Mouse (Mus musculus) forebrain, embryonic 13.5 days (tissue): ENCODE measurements at regions not wholly inside any gene's neighbourhood (a gene's known extent, or its start where the extent isn't known, plus 50 kb on each side); places are given as distances from the start of the nearest gene placed in this dataset.

ENCODE experiments used
- ATAC-seq: fragments of 200-750 bp; cut with Nextera tagmentation; 2 replicates; pipeline ENCODE4 v1.8.0; 2017
- H3K27ac ChIP-seq: fragments of 300-500 bp; sonication (generic); 2 replicates; pipeline ENCODE4 v1.5.1; 2015; ENCODE audit warnings: inconsistent platforms, mild to moderate bottlenecking, moderate library complexity
- H3K27me3 ChIP-seq: fragments of 300-500 bp; sonication (generic); 2 replicates; pipeline ENCODE4 v1.6.1; 2015; ENCODE audit warnings: mild to moderate bottlenecking, inconsistent platforms
- H3K36me3 ChIP-seq: fragments of 300-500 bp; sonication (generic); 2 replicates; pipeline ENCODE4 v1.6.1; 2015; ENCODE audit warnings: mild to moderate bottlenecking, inconsistent platforms; ENCODE audit not compliant: poor library complexity, severe bottlenecking
- H3K4me1 ChIP-seq: fragments of 300-500 bp; sonication (generic); 2 replicates; pipeline ENCODE4 v1.6.1; 2015; ENCODE audit warnings: inconsistent platforms
- H3K4me2 ChIP-seq: fragments of 300-500 bp; sonication (generic); 2 replicates; pipeline ENCODE4 v1.6.1; 2015; ENCODE audit warnings: inconsistent platforms, mild to moderate bottlenecking, moderate library complexity
- H3K4me3 ChIP-seq: fragments of 300-500 bp; sonication (generic); 2 replicates; pipeline ENCODE4 v1.5.1; 2015; ENCODE audit warnings: mild to moderate bottlenecking, inconsistent platforms
- H3K9ac ChIP-seq: fragments of 300-500 bp; sonication (generic); 2 replicates; pipeline ENCODE4 v1.6.1; 2015; ENCODE audit warnings: mild to moderate bottlenecking, inconsistent platforms
- H3K9me3 ChIP-seq: fragments of 300-500 bp; sonication (generic); replicated peaks from 2 replicates; pipeline ENCODE4 v1.6.1; 2016; ENCODE audit warnings: inconsistent platforms
- WGBS: fragments of 180-500 bp; shearing (Covaris S2); methylation state at CpG from one replicate; pipeline ENCODE4 v1.1.7; 2015; 5-methylcytosine and 5-hydroxymethylcytosine counted together

- Histone ChIP-seq H3K4me2 (no peak overlapping the region), H3K4me1 (peaks cover 6% of the 10 kb centered on the region; the same call in 1 of the 2 replicates), H3K27me3 (no peaks in the 10 kb centered on the region), H3K27ac (no peak overlapping the region), H3K9me3 (no peaks in the 10 kb centered on the region), H3K36me3 (no peaks in the 10 kb centered on the region), H3K9ac (no peak overlapping the region), H3K4me3 (no peak overlapping the region)
- ATAC-seq: no peak
- WGBS: 85% methylated on average over 2 of the region's 2 CpGs
Measured at GRCm38 (mm10) chr1:186197057-186197456, 79.9 kb upstream of the Lyplal1 start.

GRCm38 (mm10) chr1:186189390-186189789, 72.3 kb upstream of the Lyplal1 start:
- 86% methylated on average over 11 of the region's 11 CpGs for WGBS
- Histone ChIP-seq H3K4me2 (no peak overlapping the region), H3K9me3 (no peaks in the 10 kb centered on the region), H3K4me1 (peaks cover 11% of the 10 kb centered on the region; the same call in 1 of the 2 replicates), H3K9ac (no peak overlapping the region), H3K4me3 (no peak overlapping the region), H3K27me3 (no peaks in the 10 kb centered on the region), H3K36me3 (no peaks in the 10 kb centered on the region), H3K27ac (no peak overlapping the region)
- no peak for ATAC-seq

- no peak overlapping the region for H3K4me3 ChIP-seq
- H3K27me3 ChIP-seq: no peaks in the 10 kb centered on the region
- no peak overlapping the region for H3K4me2 ChIP-seq
- WGBS: 32% methylated on average over 5 of the region's 5 CpGs
- no peaks in the 10 kb centered on the region for H3K36me3 ChIP-seq
- no peak overlapping the region for H3K27ac ChIP-seq
- peaks cover 21% of the 10 kb centered on the region for H3K4me1 ChIP-seq
- no peak overlapping the region for H3K9ac ChIP-seq
- no peak; the same call in 1 of the 2 replicates for ATAC-seq
- no peaks in the 10 kb centered on the region for H3K9me3 ChIP-seq
Measured at GRCm38 (mm10) chr1:186187372-186187771, 70.3 kb upstream of the Lyplal1 start.

GRCm38 (mm10) chr1:186183204-186183651, 66.1 kb upstream of the Lyplal1 start:
- H3K27ac ChIP-seq: no peak overlapping the region
- peak overlapping the region; percentile 56 for H3K4me2 ChIP-seq
- peak; percentile 11; the same call in 1 of the 2 replicates for ATAC-seq
- H3K9me3 ChIP-seq: no peaks in the 10 kb centered on the region
- H3K36me3 ChIP-seq: no peaks in the 10 kb centered on the region
- no peaks in the 10 kb centered on the region for H3K27me3 ChIP-seq
- no peak overlapping the region for H3K4me3 ChIP-seq
- 57% methylated on average over 8 of the region's 8 CpGs for WGBS
- H3K4me1 ChIP-seq: peaks cover 23% of the 10 kb centered on the region
- no peak overlapping the region for H3K9ac ChIP-seq

GRCm38 (mm10) chr1:186182498-186183203, 65.5 kb upstream of the Lyplal1 start:
- H3K9ac ChIP-seq: peak overlapping the region; percentile 46
- peak overlapping the region; percentile 56 for H3K4me2 ChIP-seq
- H3K4me1 ChIP-seq: peaks cover 17% of the 10 kb centered on the region
- peak; percentile 87 for ATAC-seq
- 27% methylated on average over 23 of the region's 23 CpGs for WGBS
- H3K4me3 ChIP-seq: peak overlapping the region; percentile 26
- no peaks in the 10 kb centered on the region for H3K9me3 ChIP-seq
- H3K27me3 ChIP-seq: no peaks in the 10 kb centered on the region
- no peak overlapping the region for H3K27ac ChIP-seq
- no peaks in the 10 kb centered on the region for H3K36me3 ChIP-seq

- Histone ChIP-seq H3K27ac (no peak overlapping the region), H3K4me3 (no peak overlapping the region), H3K27me3 (no peaks in the 10 kb centered on the region), H3K9me3 (no peaks in the 10 kb centered on the region), H3K9ac (no peak overlapping the region), H3K4me1 (no peaks in the 10 kb centered on the region), H3K36me3 (no peaks in the 10 kb centered on the region), H3K4me2 (no peak overlapping the region)
- WGBS: 77% methylated on average over 3 of the region's 3 CpGs
- no peak for ATAC-seq
Measured at GRCm38 (mm10) chr1:186177019-186177418, 59.9 kb upstream of the Lyplal1 start.

- no peak overlapping the region for H3K4me2 ChIP-seq
- no peaks in the 10 kb centered on the region for H3K27me3 ChIP-seq
- 93% methylated on average over 8 of the region's 8 CpGs for WGBS
- H3K27ac ChIP-seq: no peak overlapping the region
- no peaks in the 10 kb centered on the region for H3K9me3 ChIP-seq
- no peak overlapping the region for H3K9ac ChIP-seq
- ATAC-seq: no peak
- no peaks in the 10 kb centered on the region for H3K4me1 ChIP-seq
- no peak overlapping the region for H3K4me3 ChIP-seq
- H3K36me3 ChIP-seq: no peaks in the 10 kb centered on the region
Measured at GRCm38 (mm10) chr1:186173472-186174014, 56.4 kb upstream of the Lyplal1 start.

- 87% methylated on average over 6 of the region's 6 CpGs for WGBS
- no peaks in the 10 kb centered on the region for H3K4me1 ChIP-seq
- H3K27me3 ChIP-seq: no peaks in the 10 kb centered on the region
- H3K4me2 ChIP-seq: no peak overlapping the region
- H3K27ac ChIP-seq: no peak overlapping the region
- H3K4me3 ChIP-seq: no peak overlapping the region
- no peak overlapping the region for H3K9ac ChIP-seq
- H3K36me3 ChIP-seq: no peaks in the 10 kb centered on the region
- H3K9me3 ChIP-seq: no peaks in the 10 kb centered on the region
- ATAC-seq: no peak
Measured at GRCm38 (mm10) chr1:186171691-186172090, 54.6 kb upstream of the Lyplal1 start.
